Mouse (Mus musculus): Measurements from ENCODE around the gene Gm17364. TPM values are rescaled to one million over a fixed set of nuclear protein-coding genes. Genes with fewer than 3 reads are reported as not detected.

Gm17364 gene
- not detected for total RNA-seq (2023)

DNA sequence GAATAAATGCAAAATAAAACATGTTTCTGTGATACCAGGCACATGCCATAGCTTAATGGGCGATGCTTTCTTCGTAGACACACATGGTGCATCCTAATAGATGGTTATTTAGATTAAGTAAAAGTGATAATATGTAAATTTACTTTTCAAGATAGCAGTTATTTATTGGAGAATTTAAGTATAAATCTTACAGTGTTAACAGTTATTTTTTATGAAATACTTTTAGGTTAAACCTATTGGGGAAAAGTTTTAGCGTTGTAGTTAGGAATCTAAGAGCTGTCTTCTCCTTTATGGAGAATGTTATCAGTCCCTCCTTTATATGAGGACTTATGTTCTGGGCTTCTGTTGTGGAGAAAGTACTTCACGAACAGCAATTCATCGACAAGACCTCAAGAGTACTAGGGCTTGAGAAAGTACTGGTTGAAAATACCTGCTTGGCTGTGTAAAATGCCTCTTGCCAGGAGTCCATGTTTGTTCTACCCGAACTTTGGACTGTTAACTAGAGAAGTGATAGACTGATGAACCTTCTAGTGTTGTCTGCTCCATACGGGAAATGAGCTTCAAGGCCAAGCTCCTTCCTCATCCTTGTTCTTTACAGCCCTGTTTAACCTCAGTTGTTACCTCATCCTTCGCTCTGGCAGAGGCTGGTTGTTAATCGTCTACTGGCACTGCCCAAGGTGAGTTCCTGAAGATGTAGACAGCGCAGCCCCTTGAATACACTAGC is at the start of gene Gm17364:
Gm17364 (minus strand) TSS at position 51 of the 724 bp plus-strand sequence.

DNA sequence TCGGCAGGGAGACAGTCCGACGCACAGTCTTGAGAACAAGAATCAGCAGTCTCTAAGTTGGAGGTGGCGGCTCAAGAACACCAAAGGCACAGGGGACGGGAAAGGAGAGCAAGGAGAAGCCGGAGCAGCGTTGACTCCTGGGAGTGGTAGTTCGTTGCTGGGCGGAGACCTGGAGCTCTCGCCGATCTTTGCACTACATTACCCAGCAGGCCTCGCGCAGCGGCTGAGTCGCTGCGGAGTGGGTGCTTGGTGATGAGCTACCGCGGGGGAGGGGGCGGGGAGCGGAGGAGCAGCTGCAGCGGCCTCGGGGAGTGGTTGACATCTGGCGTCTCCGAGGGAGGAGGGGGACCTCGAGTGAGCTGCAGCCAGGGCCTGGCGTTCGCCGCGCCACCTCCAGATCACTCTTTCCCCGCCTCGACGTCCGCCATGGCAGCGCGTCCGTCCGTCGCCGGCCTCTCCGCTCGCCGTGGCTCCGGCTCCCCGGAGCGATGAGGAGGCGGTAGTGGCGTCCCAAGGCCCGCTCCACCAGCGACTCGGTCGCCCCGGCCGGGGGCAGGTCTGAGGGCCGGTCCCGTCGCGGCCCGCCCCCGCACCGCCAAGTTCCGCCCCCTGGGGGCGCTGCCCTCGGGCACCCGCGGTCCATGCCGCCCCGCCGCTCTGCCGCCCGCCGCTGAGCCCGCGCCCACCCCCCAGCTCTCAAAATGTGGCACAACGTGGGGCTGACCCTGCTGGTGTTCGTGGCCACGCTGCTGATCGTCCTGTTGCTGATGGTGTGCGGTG is 24.0 kb downstream of the Gm17364 start, which contains the start of gene Smim13:
Smim13 (plus strand) TSS at position 307 of the 780 bp plus-strand sequence.

Other genes with a start within 250 kb of the Gm17364 start
- under 1 TPM in 1 of 2 experiments, not detected in 1; 0.09 TPM for gene Mak, start 194.3 kb downstream of the Gm17364 start, total RNA-seq (2023)
- gene Gcm2, start 162.9 kb downstream of the Gm17364 start, total RNA-seq (2023) = not detected
- gene Sycp2l, start 159.7 kb downstream of the Gm17364 start, total RNA-seq (2023) = not detected
- not detected for gene Elovl2, start 53.6 kb downstream of the Gm17364 start, total RNA-seq (2023)
- gene Smim13, start 24.1 kb downstream of the Gm17364 start, total RNA-seq (2023) = 1 to 10 TPM; 4.6 to 5.2 TPM
- gene Nedd9, start 213.4 kb upstream of the Gm17364 start, total RNA-seq (2023) = 100 to 1,000 TPM; 129 to 161 TPM

All from neutrophil, adult 83 days (primary cell).